Mouse (Mus musculus) CD4-positive, CD25-positive, alpha-beta regulatory T cell, adult 2 months (primary cell): Measurements from ENCODE around the gene Fam72a.

Source experiments
- DNase-seq: peaks from one replicate; pipeline ENCODE4 v3.0.0-alpha.2; 2012; ENCODE audit warnings: low read depth, low spot score

Fam72a gene

GRCm38 (mm10) chr1:131526371-131527270 lies 1.1 kb upstream of the Fam72a start:
- peak; percentile 87 for DNase-seq

GRCm38 (mm10) chr1:131528081-131528507 lies 391 bp downstream of the Fam72a start:
- DNase-seq = no peak

- DNase-seq = peak; percentile 15
These were observed 961 bp downstream of the Fam72a start for GRCm38 (mm10) chr1:131528561-131529166.

GRCm38 (mm10) chr1:131539771-131540170 lies 12.1 kb downstream of the Fam72a start:
- no peak for DNase-seq

GRCm38 (mm10) chr1:131540795-131541194 lies 13.1 kb downstream of the Fam72a start:
- no peak for DNase-seq

GRCm38 (mm10) chr1:131541431-131541830 lies 13.7 kb downstream of the Fam72a start:
- DNase-seq = no peak

GRCm38 (mm10) chr1:131541903-131542302 lies 14.2 kb downstream of the Fam72a start:
- no peak for DNase-seq

GRCm38 (mm10) chr1:131543886-131544565 lies 16.3 kb downstream of the Fam72a start:
- DNase-seq = no peak

- DNase-seq = no peak
These were observed 19.3 kb downstream of the Fam72a start for GRCm38 (mm10) chr1:131546798-131547690.

GRCm38 (mm10) chr1:131548494-131549365 lies 21.0 kb downstream of the Fam72a start:
- peak; percentile 11 for DNase-seq

- no peak for DNase-seq
These were observed 24.3 kb downstream of the Fam72a start for GRCm38 (mm10) chr1:131551956-131552355.

- DNase-seq = no peak
These were observed 25.7 kb downstream of the Fam72a start for GRCm38 (mm10) chr1:131553428-131553827.

GRCm38 (mm10) chr1:131555042-131555812 lies 27.5 kb downstream of the Fam72a start:
- peak; percentile 93 for DNase-seq

GRCm38 (mm10) chr1:131560500-131560899 lies 32.8 kb downstream of the Fam72a start:
- no peak for DNase-seq

- no peak for DNase-seq
These were observed 34.4 kb downstream of the Fam72a start for GRCm38 (mm10) chr1:131562081-131562480.

GRCm38 (mm10) chr1:131566056-131566455 lies 38.4 kb downstream of the Fam72a start:
- peak; percentile 33 for DNase-seq

GRCm38 (mm10) chr1:131569721-131570120 lies 42.0 kb downstream of the Fam72a start:
- DNase-seq = no peak

- DNase-seq = no peak
These were observed 42.7 kb downstream of the Fam72a start for GRCm38 (mm10) chr1:131570391-131570790.

- peak; percentile 85 for DNase-seq
These were observed 46.0 kb downstream of the Fam72a start for GRCm38 (mm10) chr1:131573721-131574120.
